Mouse (Mus musculus) small intestine, adult 2 months (tissue): ENCODE measurements around the gene Faf1. TPM values are rescaled to one million over a fixed set of nuclear protein-coding genes. Genes with fewer than 3 reads are reported as not detected.

Experiments used
- H3K27ac ChIP-seq: fragments of 200-500 bp; 2 replicates; pipeline ENCODE4 v1.5.1; 2012; ENCODE audit warnings: low read depth, low read length, control low read depth, inconsistent platforms; ENCODE audit not compliant: insufficient read depth
- H3K27me3 ChIP-seq: fragments of 200-500 bp; 2 replicates; pipeline ENCODE4 v1.6.1; 2012; ENCODE audit warnings: mild to moderate bottlenecking, moderate library complexity, low read length, inconsistent platforms; ENCODE audit not compliant: control insufficient read depth, insufficient read depth
- H3K36me3 ChIP-seq: fragments of 200-500 bp; 2 replicates; pipeline ENCODE4 v1.6.1; 2012; ENCODE audit warnings: mild to moderate bottlenecking, low read length, control low read depth, inconsistent platforms; ENCODE audit not compliant: control insufficient read depth, insufficient read depth
- H3K4me1 ChIP-seq: fragments of 200-500 bp; 2 replicates; pipeline ENCODE4 v1.6.1; 2012; ENCODE audit warnings: low read length, inconsistent platforms, mixed read lengths; ENCODE audit not compliant: control insufficient read depth, insufficient read depth, insufficient read length
- H3K4me3 ChIP-seq: fragments of 200-500 bp; 2 replicates; pipeline ENCODE4 v1.5.1; 2012; ENCODE audit warnings: low read depth, mild to moderate bottlenecking, control low read depth, inconsistent platforms, low read length, moderate library complexity
- CTCF ChIP-seq: fragments of 200-500 bp; IDR thresholded peaks from 2 replicates; pipeline ENCODE4 v1.5.1; 2012; ENCODE audit warnings: low read depth, mild to moderate bottlenecking, control low read depth, inconsistent platforms, low read length, moderate library complexity, mixed read lengths; ENCODE audit not compliant: insufficient replicate concordance, insufficient read length; ENCODE audit errors: extremely low read depth
- POLR2A ChIP-seq: fragments of 200-500 bp; IDR thresholded peaks from 2 replicates; pipeline ENCODE4 v1.6.1; 2012; ENCODE audit warnings: low read depth, mild to moderate bottlenecking, control low read depth, inconsistent platforms, low read length, moderate library complexity
- WGBS: fragments of 180-500 bp; shearing (Covaris S2); methylation state at CpG from one replicate; pipeline ENCODE4 v1.1.7; 2018; 5-methylcytosine and 5-hydroxymethylcytosine counted together
- polyA plus RNA-seq: library from polyadenylated mRNA; depleted of rRNA; stranded (reverse); fragments of >200 nt; gene quantifications from 2 replicates; pipeline ENCODE4 v1.2.3, GENCODE M21; 2012

Faf1 gene
- polyA plus RNA-seq, 1 experiment: 7.4 TPM

GRCm38 (mm10) chr4:109901076-109901475 lies 224.7 kb downstream of the Faf1 start:
- H3K27ac ChIP-seq: no peak overlapping the region
- H3K36me3 ChIP-seq: 0 out of 2 replicates have a peak, but pooled peaks cover 6% of the 10 kb centered on the region
- 83% methylated on average over 2 of the region's 2 CpGs for WGBS
- no peaks in the 10 kb centered on the region for H3K4me1 ChIP-seq
- no peak overlapping the region for H3K4me3 ChIP-seq
- TF ChIP-seq POLR2A: no peak
- no peak for TF ChIP-seq CTCF
- no peaks in the 10 kb centered on the region for H3K27me3 ChIP-seq

- no peak overlapping the region for H3K4me3 ChIP-seq
- WGBS: 92% methylated on average over 3 of the region's 3 CpGs
- H3K27me3 ChIP-seq: no peaks in the 10 kb centered on the region
- no peak overlapping the region for H3K27ac ChIP-seq
- no peak for TF ChIP-seq POLR2A
- no peak for TF ChIP-seq CTCF
- H3K4me1 ChIP-seq: no peaks in the 10 kb centered on the region
- 0 out of 2 replicates have a peak, but pooled peaks cover 6% of the 10 kb centered on the region for H3K36me3 ChIP-seq
Observed at GRCm38 (mm10) chr4:109904487-109904886, 228.1 kb downstream of the Faf1 start.

- no peak overlapping the region for H3K4me3 ChIP-seq
- WGBS: 95% methylated on average over 1 of the region's 1 CpGs
Observed at GRCm38 (mm10) chr4:109929058-109929457, 252.7 kb downstream of the Faf1 start.

GRCm38 (mm10) chr4:109930445-109930844 lies 254.1 kb downstream of the Faf1 start:
- Histone ChIP-seq H3K4me3 (no peak overlapping the region), H3K36me3 (peaks cover 17% of the 10 kb centered on the region), H3K27ac (no peak overlapping the region), H3K4me1 (no peaks in the 10 kb centered on the region), H3K27me3 (no peaks in the 10 kb centered on the region)
- WGBS: 100% methylated on average over 1 of the region's 1 CpGs
- TF ChIP-seq POLR2A (no peak), CTCF (peak; percentile 33; the same call in 1 of the 2 replicates)

More at GRCm38 (mm10) chr4:109929058-109929457, 252.7 kb downstream of the Faf1 start:
- no peak overlapping the region for H3K27ac ChIP-seq
- H3K36me3 ChIP-seq: peaks cover 15% of the 10 kb centered on the region
- TF ChIP-seq CTCF (no peak), POLR2A (no peak)
- H3K27me3 ChIP-seq: no peaks in the 10 kb centered on the region
- H3K4me1 ChIP-seq: no peaks in the 10 kb centered on the region

GRCm38 (mm10) chr4:109930935-109931334 lies 254.5 kb downstream of the Faf1 start:
- H3K36me3 ChIP-seq: peaks cover 18% of the 10 kb centered on the region
- no peaks in the 10 kb centered on the region for H3K27me3 ChIP-seq
- no peak overlapping the region for H3K4me3 ChIP-seq
- no peak for TF ChIP-seq CTCF
- TF ChIP-seq POLR2A: no peak
- no peak overlapping the region for H3K27ac ChIP-seq
- H3K4me1 ChIP-seq: no peaks in the 10 kb centered on the region
- WGBS: 100% methylated on average over 1 of the region's 1 CpGs

- WGBS: 93% methylated on average over 3 of the region's 3 CpGs
- H3K27me3 ChIP-seq: no peaks in the 10 kb centered on the region
- no peak overlapping the region for H3K4me3 ChIP-seq
- TF ChIP-seq CTCF (no peak), POLR2A (no peak)
- peaks cover 8% of the 10 kb centered on the region; the same call in 1 of the 2 replicates for H3K4me1 ChIP-seq
- peaks cover 18% of the 10 kb centered on the region for H3K36me3 ChIP-seq
- H3K27ac ChIP-seq: no peak overlapping the region
Observed at GRCm38 (mm10) chr4:109936557-109936956, 260.2 kb downstream of the Faf1 start.

- Histone ChIP-seq H3K4me3 (no peak overlapping the region), H3K4me1 (peaks cover 8% of the 10 kb centered on the region; the same call in 1 of the 2 replicates), H3K27ac (peak overlapping the region; percentile 63; the same call in 1 of the 2 replicates), H3K27me3 (no peaks in the 10 kb centered on the region), H3K36me3 (peaks cover 17% of the 10 kb centered on the region)
- TF ChIP-seq POLR2A (no peak), CTCF (no peak)
Observed at GRCm38 (mm10) chr4:109939291-109939690, 262.9 kb downstream of the Faf1 start.
